Mouse (Mus musculus): ENCODE data around the gene Psmb7. TPM values are rescaled to one million over a fixed set of nuclear protein-coding genes. Genes with fewer than 3 reads are reported as not detected.

The Psmb7 gene
- total RNA-seq, 2 experiments from 2014 or later: 224 to 429 TPM

GRCm38 (mm10) chr2:38554226-38554995, 89.5 kb downstream of the Psmb7 start:
- no peak for ATAC-seq (replicated peaks; ENCODE audit: low FRiP score, low TSS enrichment, poor library complexity, severe bottlenecking)

- no peak for ATAC-seq (replicated peaks; ENCODE audit: low FRiP score, low TSS enrichment, poor library complexity, severe bottlenecking)
These were observed 91.9 kb downstream of the Psmb7 start for GRCm38 (mm10) chr2:38552004-38552443.

DNA sequence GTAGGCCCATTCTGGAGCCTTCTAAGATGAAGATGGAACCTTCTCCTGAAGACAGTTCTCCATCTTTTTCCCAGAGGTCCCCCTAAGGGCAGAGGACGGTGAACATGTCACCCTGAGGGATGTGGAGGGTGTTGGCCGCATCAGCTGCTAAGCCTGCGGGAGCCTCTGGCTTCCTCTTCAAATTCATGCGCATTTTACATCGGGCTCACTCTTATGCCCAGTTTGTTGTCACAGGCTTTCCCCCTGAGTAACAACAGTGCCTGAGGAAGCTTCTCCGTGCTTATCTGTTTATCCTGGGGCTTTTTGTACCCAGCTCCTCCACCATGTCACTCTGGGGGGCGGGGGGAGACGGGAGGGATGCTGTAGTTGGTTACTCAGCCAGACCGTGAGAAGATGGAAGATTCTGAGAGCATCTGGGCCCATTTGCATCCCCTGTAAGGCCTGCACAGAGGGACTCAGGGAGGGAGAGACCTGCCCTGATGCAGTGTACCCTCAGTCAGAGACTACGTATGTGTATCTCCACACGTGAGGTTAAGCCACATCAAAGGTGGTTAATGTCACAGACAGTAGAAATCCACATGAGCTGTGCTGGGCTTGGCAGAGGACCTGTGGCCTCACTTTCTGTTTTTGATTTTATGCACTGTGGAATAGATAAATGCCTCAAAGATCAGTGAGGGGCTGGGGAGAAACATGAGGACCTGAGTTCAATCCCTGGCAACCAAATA, 95.9 kb downstream of the Psmb7 start:
- ATAC-seq (replicated peaks; ENCODE audit: low FRiP score, low TSS enrichment, poor library complexity, severe bottlenecking): no peak

DNA sequence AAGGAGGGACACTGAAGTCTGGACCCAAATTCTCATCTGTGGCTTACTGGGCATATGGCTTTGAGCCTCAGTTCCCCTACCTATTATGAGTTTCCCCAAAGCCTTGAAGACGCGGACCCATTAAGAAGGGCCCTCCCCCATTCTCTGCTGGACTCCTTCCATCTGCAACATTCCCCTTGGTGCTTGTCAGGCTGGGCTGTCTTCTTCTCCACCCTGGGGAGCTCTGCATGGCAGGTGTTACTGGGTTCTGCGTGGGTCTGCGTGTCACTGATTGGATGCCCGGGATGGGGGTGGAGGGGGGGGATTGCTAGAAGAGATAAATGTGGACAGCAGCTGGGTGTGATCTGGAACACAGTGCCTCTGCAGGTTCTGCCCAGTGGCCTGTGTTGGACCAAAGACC, 97.1 kb downstream of the Psmb7 start:
- no peak for ATAC-seq (replicated peaks; ENCODE audit: low FRiP score, low TSS enrichment, poor library complexity, severe bottlenecking)

- ATAC-seq (replicated peaks; ENCODE audit: low FRiP score, low TSS enrichment, poor library complexity, severe bottlenecking): no peak
These were observed 97.7 kb downstream of the Psmb7 start for GRCm38 (mm10) chr2:38546222-38546621.

DNA sequence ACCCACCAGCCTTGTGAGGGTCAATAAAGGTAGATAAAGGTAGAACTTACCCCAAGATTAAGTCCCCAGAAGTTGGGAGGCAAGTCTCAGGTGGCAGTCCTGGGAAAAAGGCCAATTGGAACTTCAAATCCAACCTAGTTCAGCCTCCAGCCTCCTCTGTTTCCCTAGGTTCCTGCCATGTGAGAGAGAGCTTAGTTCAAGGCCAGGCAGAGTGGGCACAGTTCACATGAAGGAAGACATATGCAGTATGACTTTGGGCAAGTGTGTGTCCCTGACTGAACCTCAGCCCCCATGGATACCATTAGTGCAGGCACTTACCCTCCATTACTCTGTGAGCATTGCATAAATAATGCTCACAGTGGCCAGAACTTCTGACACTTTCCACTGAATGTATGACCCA, 98.2 kb downstream of the Psmb7 start:
- ATAC-seq (replicated peaks; ENCODE audit: low FRiP score, low TSS enrichment, poor library complexity, severe bottlenecking): no peak

- no peak for ATAC-seq (replicated peaks; ENCODE audit: low FRiP score, low TSS enrichment, poor library complexity, severe bottlenecking)
These were observed 98.9 kb downstream of the Psmb7 start for GRCm38 (mm10) chr2:38544982-38545381.

DNA sequence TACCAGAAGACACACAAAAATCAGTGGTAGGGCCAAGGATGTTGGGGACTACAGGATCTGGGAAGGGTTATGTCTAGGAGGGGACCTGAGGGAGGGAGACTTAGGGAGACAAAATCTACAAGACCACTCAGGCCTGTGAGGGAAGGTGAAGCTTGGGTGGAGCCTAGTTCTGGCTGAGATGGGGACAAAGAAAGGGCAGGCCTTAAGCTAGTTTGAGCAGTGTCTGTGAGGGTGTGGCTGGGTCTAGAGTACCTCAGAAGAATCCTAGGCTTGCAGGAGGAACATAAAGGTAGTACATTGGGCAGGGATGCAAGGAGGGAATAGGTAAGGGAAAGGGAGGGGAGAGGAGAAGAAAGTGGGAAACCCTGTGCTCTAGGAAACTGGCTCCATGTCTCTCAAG, 99.5 kb downstream of the Psmb7 start:
- ATAC-seq (replicated peaks; ENCODE audit: low FRiP score, low TSS enrichment, poor library complexity, severe bottlenecking): no peak

DNA sequence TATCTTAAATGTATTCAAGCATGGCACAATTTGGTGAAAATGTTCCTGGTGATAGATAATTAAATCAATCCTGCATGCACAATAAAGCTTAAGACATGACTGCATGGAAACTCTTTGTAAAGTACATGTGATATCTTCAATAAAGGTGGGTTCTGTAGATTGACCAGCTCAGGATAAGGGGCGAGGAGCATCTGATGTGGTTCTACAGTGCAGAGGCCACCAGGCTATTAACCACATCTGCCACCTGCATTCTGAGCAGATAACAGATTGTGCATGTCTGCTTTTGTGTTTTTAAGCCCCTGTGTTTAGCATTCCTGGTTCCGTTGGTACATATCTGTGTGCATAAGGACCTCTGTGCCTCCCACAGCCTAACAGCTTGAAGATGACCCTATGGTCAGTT, 100.7 kb downstream of the Psmb7 start:
- no peak for ATAC-seq (replicated peaks; ENCODE audit: low FRiP score, low TSS enrichment, poor library complexity, severe bottlenecking)

DNA sequence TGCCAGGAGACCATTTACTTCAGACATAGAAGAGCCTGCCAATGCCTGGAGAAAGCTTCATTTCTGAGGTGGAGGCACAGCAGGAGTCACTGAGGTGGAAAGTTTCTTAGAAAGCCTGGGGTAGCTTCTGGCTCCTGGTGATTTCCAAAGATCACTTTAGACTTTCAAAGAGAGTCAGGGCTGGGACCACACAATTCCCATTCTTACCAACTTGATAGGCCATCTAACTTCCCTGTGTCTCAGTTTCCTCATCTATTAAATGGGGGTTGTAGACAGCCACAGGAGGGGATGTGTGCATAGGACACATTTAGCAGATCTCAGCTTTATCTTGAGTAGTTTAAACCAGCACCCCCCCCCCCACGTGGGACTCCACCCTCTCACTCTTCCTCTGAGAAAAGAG, 101.5 kb downstream of the Psmb7 start:
- no peak for ATAC-seq (replicated peaks; ENCODE audit: low FRiP score, low TSS enrichment, poor library complexity, severe bottlenecking)

- ATAC-seq (replicated peaks; ENCODE audit: low FRiP score, low TSS enrichment, poor library complexity, severe bottlenecking): no peak
These were observed 102.3 kb downstream of the Psmb7 start for GRCm38 (mm10) chr2:38541570-38541969.

DNA sequence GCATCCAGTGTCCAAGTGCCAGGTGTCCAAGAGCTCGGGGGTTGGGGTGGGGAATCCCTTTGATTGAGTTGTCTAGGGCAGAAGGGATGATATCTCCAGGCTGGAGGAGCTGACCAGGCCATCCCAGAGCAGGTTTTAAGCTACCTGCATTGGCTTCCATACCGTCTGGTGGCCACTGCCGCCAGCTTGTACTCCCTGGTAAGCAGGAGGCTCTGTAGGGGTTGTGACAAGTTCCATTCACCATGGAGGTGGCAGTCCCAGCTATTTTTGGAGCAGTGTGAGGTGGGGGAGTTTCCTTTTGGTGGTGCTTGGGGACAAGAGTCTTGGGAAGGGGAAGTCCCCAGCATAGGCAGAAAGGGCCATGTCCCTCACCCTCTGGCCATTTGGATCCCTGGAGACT, 102.8 kb downstream of the Psmb7 start:
- ATAC-seq (replicated peaks; ENCODE audit: low FRiP score, low TSS enrichment, poor library complexity, severe bottlenecking): no peak

- ATAC-seq (replicated peaks; ENCODE audit: low FRiP score, low TSS enrichment, poor library complexity, severe bottlenecking): no peak
These were observed 103.2 kb downstream of the Psmb7 start for GRCm38 (mm10) chr2:38540666-38541065.

DNA sequence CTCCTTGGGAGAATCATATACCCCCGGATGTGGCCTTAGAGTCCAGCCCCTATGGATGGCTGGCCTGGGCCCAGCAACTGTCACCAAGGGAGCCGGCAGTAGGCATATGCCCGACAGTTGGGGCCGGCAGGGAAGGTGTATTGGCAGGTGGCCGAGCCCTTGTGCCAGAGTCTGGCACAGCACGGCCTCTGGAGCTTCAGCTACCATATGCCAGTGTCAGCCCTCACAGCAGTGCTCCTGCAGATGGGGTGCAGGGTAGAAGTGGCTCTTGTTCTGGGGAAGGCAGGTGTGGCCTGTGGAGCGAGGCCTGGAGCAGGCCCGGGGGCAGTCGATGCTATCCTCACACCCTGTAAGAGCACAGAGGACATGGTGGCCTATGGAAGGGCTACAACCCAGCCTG, 104.2 kb downstream of the Psmb7 start:
- ATAC-seq (replicated peaks; ENCODE audit: low FRiP score, low TSS enrichment, poor library complexity, severe bottlenecking): no peak

Other genes with a start within 250 kb of the Psmb7 start
- not detected in 2 replicates for gene Nek6, start 132.4 kb downstream of the Psmb7 start, total RNA-seq (2014; fragmentation: Nextera tagmentation)
- 0.05 and 0.65 TPM in 2 replicates for gene Nek6, start 132.4 kb downstream of the Psmb7 start, total RNA-seq (2017)
- not detected in 2 replicates for gene Nr5a1, start 70.5 kb upstream of the Psmb7 start, total RNA-seq (2014; fragmentation: Nextera tagmentation)
- gene Nr5a1, start 70.5 kb upstream of the Psmb7 start, total RNA-seq (2017): not detected in 2 replicates

Data from megakaryocyte-erythroid progenitor cell, adult 5-6 weeks (primary cell).